Mouse (Mus musculus) 416B (cell line): ENCODE measurements around the gene Rabl6.
"Not testable (repeated sequence)": the region's sequence is repeated elsewhere in the genome, so short reads cannot be mapped to it uniquely, and the experiment has no call there.

Experiments
- DNase-seq: peaks from one replicate; pipeline ENCODE4 v3.0.0; 2011; ENCODE audit warnings: low read depth

The Rabl6 gene

DNA sequence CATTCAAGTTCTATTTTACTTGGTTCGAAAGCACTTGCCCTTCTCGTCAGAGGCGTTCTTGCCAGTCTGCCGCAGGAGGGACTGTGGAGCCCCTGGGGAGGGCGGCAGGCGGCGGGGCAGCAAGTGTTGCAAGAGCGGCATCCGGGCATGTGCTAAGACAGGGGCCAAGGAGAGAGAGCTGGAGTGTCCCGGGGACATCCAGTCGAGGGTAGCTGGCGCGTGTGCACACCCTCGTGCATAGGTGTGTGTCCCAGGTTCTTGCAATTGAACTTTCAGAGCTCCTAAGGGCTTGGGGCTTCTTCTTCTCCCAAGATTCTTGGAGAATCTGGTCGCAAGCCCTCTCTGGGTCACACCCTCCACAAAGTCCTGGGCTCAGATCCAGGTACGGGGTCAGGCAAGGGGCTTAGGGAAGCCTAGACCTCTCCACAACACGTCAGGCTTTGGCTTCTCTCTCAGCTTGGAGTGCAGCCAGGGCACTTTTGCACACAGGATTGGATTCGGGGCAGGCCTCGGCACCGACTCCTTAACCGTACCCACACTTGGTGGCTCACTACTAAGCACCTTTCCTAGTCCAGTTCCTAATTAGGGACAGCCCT, 32.8 kb downstream of the Rabl6 start:
- DNase-seq, result no peak

DNA sequence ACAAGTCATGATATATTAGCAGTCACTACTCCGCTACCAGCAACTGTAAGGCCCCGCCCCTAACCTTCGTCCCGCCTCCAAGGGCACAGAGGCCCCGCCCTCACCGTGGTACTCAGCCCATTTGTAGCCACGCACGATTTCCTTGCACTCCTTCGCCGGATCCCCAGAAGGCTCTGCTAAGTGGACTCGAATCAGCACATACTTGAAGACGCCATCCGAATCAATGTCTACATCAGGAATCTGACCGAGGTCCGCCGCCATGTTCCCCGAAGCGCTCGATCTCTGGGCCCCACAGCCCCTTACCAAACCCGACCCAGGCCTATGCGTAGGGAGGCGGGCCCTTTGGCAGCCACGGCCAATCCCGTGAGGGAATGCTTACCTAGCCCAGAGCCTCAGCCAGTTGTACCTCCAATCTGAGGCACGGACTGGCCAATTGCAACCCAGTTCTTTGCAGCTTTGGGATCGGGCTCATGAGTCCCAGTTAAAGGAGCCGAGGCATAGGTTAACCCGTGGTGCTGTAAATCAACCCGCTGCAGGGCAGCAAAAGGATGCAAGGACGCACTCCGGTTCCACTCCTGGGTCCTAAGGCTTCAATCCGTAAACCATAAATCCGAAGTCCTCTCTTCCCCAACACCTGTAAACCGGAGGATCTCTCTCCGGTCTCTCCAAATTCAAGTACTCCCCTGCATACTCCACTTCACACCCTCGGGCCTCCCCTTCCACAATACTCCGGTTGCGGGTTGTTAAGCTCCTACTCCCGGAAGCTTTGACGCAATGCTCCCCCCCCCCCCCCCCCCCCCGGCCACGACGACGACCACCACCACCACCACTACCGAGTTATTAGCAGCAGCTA, 33.5 kb downstream of the Rabl6 start, which contains the start of the genes Mamdc4 and Phpt1:
TSS of gene Mamdc4 (minus strand) at position 267 of the 853 bp plus-strand sequence.
TSS of gene Phpt1 (minus strand) at position 646 of the 853 bp plus-strand sequence.
- peak; percentile 98 for DNase-seq

DNA sequence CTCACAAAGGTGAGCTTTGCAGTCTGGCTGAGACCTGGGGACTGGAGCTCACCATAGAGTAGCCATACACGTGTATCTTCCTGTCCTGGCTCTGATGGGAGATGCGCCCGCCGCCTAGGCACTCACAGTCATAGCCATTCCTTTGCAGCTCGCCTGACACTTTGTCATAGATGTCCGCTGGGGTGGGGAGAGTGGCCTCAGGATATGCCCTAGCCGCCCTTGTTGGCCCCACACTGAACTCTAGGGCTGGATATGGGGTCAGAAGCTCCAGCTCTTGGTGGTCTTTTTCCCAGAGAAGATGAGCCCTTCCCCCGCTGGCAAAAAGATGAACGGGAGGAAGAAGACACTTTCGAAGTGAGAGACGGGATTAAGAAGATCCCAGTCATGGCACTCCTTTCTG, 34.2 kb downstream of the Rabl6 start:
- no peak for DNase-seq

DNA sequence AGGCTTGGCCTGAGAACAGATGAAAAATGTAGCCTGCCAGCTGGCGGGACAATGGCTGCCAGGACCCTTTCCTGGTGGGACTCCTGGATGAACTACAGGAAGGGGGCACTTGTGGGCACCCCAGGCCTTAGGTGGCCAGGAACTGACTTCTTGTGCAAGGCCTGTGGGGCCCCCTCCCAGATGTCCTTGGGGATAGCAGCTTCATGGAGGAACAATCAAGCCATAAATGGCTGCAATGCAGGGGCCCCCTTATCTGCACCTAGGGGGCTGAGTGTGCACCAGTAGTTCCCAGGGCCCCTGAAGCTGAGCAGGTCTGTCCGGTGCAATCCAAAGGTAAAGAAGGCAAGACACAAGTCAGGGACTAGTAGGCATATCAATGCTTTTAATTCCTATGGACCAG, 35.3 kb downstream of the Rabl6 start:
- DNase-seq, result no peak

DNA sequence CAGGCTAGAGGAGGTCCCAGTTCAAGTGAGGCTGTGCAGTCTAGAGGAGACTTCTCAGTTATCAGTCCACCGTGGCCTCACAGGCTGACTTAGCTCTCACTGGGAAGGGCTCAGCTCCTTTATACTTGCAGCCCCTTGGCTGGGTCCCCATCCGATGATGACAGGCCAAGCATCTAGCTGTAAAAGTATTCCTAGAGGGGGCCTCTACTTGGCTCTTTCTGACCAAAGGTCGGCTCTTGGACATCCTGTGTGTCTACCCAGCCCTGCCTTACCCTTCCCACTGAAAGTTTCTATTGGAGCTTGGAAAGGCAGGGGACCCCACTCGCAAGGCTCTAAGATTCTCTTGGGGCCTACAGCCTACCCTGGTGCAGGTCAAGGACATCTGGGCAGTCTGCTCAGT, 37.1 kb downstream of the Rabl6 start:
- DNase-seq, result no peak

DNA sequence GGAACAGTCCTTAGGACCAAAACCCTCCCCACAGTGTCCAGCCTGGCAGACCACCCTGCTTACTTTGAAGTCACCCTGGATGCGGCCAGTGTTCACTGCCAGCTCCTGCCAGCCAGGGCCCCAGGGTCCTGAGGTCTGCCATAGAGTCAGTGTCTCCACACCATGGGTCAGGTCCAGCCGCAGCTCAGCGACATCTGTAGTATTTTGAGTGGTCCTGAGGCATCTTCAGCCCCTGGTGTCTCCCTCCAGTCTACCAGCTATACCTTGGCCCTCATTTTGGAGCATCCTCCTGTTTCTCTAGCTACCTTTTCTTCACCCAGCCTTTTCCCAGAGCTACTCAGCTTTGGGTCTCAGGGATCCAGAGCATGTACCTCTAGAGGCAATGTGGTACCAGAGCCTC, 39.0 kb downstream of the Rabl6 start:
- no peak for DNase-seq

DNA sequence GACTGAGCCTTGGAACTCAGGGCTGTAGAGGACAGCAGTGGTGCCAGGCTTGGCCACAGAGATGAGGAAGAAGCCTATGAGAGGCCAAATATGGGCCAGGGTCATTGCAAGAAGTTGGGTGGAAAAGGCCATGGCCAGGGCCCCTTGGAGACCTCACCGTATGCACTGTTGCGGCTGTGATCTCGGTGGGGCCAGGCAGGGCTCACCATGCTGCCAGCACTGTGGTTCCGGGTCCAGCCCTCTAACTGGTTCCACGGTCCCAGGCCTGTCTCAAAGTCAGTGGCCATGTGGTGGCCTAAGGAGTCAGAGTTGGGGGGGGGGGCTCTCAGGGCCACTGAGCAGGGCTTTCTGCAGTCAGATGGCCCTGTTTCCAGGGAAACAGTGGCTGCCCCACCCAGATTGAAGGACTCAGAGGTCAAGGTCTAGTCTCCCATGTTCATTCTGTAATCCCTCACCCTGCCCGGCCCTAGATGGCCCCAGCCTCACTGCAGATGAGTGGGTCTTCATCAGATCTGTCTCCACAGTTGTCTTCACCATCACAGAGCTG, 39.8 kb downstream of the Rabl6 start:
- DNase-seq, result no peak

DNA sequence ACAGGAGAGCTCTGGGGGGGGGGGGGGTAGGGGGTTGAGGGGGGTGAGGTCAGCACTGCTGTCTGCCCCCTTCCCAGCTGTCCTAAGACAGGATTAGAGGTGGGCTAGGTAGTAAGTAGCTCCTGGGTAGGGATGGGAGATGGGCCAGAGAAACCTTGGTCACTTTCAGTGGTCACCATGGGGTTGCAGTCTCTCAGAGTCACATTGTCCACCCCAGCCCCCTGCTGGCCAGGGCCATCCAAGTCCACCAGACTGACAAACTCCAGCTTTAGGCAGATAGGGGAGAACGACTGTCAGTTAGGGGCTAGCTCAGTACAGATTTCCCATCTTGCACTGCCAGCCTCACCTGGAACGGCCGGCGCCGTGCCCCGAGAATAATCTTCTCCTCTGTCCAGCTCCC, 41.8 kb downstream of the Rabl6 start:
- DNase-seq, result no peak

DNA sequence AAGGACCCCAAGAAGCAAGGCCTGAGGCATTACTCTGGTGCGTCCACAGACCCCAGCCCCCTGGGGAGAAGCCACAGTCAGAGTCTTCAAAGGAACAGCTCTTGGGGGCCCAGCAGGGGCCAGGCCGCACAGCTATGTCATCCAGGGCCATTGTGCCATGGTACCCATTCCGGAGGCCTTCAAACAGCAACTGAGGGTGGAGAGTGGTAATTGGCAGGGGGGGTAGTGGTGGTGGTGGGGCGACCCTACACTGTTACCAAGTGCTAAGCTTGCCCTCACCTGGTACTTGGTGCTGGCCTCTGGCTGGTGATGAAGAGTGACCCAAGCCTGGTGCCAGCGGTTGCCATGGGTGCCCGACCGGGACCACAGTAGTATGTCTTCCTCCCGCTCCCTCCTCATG, 42.6 kb downstream of the Rabl6 start:
- DNase-seq, result no peak

DNA sequence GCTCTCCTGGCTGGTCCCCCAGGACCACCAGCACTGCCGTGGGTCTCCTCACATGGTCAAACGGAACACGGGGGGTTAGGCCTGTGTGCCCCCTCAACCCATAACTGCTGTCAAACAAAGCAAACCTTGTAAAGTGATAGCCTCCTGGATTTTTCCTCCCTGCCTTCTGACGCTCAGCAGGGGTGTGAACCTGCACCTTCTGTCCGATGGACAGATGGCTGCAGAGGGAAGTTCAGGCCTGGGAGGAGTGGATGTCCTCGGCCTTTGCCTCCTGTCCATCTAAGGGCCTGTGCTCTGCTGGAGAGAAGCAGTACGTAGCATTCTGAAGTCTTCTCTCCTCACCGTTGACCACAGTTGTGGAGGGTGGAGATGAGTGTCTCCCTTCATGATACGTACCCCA, 46.4 kb downstream of the Rabl6 start:
- no peak for DNase-seq

DNA sequence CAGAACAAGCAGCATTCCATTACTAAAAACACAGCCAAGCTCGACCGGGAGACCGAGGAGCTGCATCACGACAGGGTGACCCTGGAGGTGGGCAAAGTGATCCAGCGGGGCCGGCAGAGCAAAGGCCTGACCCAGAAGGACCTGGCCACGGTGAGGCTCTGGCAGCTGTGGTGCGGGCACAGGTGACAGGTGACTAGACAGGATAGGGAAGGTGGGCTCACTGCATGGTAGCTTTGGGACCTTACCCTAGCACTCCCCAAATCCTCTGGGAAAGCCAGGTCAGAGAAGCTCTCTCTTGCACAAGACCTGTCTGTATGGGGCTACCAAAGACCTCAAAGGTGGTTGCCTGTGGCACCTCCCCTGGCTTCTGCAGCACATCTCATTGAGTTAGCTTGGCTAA, 47.8 kb downstream of the Rabl6 start:
- no peak for DNase-seq

DNA sequence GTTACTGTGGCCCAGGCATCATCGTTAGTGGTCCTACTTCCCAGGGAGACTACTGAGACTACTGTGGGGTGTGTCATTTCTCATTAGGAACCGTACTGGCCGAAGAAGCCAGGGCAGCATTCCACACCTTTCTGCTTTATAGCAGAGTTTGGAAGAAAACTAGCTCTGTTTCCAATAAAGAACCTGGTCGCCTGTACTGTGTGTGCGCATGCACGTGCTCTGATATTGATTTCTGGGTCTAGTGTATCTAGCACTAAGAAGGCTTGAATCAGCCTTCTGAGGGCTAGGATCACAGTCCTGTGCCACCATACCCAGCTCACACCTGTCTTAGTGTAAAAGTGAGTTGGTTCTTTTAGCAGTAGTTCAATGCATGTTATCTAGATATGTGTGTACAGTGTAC, 49.5 kb downstream of the Rabl6 start:
- no peak for DNase-seq

DNA sequence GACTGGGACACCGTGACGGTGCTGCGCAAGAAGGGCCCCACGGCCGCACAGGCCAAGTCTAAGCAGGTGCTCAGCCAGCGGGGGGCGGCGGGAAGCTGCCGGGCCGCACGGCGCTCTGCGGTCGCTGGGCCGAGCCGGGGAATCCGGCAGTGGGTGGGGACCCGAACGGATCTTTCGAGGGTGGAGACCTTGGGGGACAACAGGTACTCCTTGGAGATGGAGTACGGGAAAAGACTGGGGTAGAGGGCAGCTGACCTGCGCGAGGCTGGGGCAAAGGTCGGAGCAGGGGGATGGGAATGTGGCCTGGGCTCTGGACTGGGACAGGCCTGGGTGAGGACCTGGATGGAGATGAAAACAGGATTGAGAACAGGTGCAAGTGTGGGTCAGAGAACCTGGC, 50.4 kb downstream of the Rabl6 start:
- DNase-seq, result no peak

DNA sequence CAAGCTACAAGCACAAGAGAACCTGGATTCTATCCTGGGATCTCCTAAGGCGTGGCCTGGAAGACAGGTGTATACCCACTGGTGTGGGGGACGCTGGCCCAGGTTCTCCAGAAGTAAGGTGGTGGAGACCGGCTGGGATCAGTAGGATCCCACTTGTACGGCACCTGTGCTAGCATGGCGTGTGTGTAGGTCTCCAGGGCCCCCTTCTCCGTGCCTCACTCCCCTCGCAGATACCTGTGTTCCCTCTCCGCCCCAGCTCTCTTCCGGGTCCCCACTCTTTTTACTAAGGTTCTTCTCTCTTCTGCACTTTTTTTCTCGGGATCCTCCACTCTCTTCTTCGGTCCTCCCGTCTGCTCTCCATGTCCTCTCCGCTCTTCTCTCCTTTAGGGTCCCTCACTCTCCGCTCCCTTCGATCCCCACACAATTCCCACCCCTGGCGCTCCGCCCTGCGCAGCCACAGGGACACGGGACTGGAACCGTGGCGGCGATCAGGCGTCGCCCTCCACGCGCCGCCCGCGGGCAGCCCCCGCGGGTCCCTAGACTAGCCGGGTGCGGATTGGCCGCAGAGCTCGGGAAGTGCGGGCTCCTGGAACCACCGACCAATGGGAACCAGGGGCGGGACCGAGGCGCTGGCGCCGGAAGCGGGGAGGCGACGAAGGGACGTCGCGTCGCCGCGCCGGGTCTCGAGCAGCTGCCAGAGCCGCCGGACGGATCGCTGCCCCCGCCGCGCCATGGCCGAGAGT, 50.9 kb downstream of the Rabl6 start, which contains the start of gene Edf1:
TSS of gene Edf1 (plus strand) at position 627 of the 743 bp plus-strand sequence.
- DNase-seq, result peak; percentile 83

DNA sequence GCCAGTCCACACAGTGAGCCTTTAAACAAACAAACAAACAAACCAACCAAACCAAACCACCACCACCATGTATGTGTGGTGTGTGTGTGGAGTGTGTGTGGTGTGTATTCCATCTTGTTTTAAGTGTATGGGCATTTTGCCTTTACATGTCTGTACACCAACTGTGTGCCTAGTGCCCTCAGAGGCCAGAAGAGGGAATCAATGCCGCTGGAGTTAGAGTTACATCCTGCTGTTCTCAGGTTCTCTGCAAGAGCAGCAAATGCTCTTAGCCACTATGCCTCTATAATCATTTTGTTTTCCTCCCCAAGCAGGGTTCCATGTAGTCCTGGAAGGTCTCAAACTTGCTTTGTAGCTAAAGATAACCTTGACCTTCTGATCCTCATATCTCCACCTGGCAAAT, 52.0 kb downstream of the Rabl6 start:
- DNase-seq, result peak; percentile 46

DNA sequence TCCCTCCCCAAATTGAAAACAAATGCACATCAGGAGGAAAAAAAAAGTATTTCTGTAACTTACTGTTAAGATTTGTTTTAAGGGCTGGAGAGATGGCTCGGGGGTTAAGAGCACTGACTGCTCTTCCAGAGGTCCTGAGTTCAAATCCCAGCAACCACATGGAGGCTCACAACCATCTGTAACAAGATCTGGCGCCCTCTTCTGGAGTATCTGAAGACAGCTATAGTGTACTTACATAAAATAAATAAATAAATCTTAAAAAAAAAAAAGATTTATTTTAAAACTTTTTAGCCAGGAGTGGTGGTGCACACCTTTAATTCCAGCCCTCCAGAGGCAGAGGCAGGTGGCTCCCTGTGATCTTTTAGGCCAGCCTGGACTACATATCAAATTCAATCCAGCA, 52.8 kb downstream of the Rabl6 start:
- DNase-seq, result not testable (repeated sequence)

DNA sequence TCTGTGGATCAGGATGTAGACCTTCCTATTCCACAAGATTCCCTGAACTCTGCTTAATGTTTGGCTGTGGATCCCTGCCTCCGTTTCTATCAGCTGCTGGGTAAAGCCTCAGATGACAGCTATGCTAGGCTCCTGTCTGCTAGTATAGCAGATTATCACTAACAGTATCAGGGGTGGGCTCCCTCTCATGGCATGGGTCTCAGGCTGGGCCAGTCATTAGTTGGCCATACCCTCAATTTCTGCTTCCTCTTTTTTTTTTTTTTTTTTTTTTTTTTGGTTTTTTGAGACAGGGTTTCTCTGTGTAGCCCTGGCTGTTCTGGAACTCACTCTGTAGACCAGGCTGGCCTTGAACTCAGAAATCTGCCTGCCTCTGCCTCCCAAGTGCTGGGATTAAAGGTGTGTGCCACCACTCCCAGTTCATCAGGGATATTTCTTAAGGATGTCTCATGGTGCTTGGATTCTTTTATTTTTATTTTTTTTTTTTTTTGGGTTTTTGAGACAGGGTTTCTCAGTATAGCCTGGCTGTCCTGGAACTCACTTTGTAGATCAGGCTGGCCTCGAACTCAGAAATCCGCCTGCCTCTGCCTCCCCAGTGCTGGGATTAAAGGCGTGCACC, 55.0 kb downstream of the Rabl6 start:
- not testable (repeated sequence) for DNase-seq

DNA sequence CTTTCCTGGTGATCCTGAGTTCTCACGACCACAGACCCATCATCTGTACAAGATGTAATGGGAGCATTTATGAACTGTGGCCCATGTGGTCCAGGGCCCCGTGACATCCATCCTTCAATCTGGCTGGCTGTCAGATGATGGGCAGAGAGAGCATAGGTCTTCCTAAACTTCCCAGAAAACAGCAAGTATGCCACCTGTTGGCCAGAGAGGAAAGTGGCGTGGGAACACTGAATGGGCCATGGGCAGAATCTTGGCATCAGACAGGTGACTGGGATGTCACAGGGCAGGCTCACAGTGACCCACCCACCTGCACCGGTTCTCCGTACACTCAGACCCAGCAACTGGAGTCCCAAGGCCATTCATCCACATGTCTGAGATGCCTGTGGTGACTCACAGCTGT, 57.1 kb downstream of the Rabl6 start:
- peak; percentile 68 for DNase-seq

DNA sequence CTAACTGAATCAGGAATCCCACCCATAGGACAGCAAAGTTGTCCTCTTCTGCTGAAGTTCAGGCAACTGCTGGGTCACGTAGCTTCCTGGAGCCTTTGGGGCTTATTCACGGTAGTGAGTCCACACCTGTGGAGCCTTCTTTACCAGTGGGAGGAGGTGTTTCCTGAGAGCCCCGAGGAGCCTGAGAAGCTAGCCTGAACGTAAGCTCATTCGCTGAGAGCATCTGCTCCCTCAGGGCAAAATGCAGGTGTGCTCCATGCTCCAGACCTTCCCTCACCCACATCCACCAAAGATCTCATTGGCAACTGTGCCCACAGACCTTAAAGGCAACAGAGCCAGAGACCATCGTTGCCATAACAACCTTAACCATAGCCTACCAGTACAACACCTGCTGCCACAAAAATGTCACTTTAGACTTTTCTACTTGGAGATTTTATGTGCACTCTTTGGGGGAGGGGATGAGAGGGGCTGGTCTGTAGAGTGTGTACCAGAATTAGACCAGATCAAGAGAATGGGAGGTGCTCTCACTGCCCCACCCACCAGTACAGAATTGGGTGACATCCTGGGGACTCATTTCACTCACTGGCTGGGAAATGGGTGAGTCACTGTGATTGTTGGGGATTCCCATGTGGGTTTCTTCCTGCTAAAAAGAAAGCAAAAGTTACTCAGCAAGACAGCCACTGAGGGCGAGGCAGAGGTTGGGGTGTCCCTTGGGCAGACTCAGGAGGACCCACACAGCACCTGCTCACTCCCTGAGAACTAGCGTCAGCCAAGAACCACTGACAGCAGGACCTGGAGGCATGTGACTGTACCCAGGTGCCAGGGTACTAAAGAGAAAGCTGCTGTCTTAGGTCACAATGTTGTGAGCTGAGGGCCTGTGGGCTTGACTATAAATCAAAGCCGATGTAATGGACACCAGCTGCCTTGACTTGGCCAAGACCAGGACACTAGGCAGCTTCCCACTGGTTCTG, 59.0 kb downstream of the Rabl6 start:
- peak; percentile 78 for DNase-seq

DNA sequence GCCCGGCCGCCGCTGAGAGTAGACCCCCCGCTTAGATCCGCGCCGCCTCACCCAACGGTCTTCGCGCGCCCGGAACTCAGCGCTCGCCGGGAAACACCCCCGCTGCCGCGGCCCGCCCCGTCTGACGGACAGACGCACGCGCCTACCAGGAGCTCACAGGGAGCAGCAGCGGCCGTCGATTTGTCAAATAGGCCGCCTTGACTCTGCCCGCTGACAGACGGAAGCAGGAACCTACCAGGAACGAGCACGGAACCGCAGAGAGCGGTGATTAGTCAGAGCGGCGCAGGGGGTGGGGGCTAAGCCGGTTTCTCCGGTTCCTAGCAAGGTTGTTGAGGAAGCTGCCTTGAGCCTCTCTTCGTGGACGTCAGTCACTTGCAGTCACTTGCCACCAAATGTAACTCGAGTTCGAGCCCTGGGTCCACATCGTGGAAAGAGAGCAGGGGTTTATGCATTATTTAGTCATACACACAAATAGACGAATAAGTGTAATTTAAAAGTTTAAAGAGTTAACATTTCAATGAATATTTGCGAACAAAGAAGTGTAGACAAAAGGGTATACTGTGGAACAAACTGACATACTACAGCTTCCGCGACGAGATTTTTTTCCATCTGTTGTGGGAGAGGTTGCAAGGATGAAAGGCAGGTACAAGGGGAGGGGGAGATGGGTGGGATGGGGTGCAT, 61.4 kb downstream of the Rabl6 start, which contains the start of gene Traf2:
TSS of gene Traf2 (minus strand) at position 130 of the 681 bp plus-strand sequence.
- DNase-seq, result peak; percentile 100
